Mouse (Mus musculus) midbrain, postnatal 0 days (tissue): ENCODE results near the gene Cd244a. TPM values are rescaled to one million over a fixed set of nuclear protein-coding genes. Genes with fewer than 3 reads are reported as not detected.

Source experiments
- ATAC-seq: fragments of 200-750 bp; cut with Nextera tagmentation; 2 replicates; pipeline ENCODE4 v1.8.0; 2017; ENCODE audit warnings: moderate number of reproducible peaks, mild to moderate bottlenecking, moderate TSS enrichment, moderate library complexity; ENCODE audit not compliant: low FRiP score
- DNase-seq: peaks from one replicate; pipeline ENCODE4 v3.0.0-alpha.2; 2015; ENCODE audit warnings: low spot score
- H3K27ac ChIP-seq: fragments of 300-500 bp; sonication (generic); 2 replicates; pipeline ENCODE4 v1.5.1; 2014; ENCODE audit warnings: low read depth, mild to moderate bottlenecking, low read length, mixed read lengths
- H3K27me3 ChIP-seq: fragments of 300-500 bp; sonication (generic); 2 replicates; pipeline ENCODE4 v1.6.1; 2014; ENCODE audit warnings: low read length, control low read depth, mixed read lengths; ENCODE audit not compliant: insufficient read depth
- H3K36me3 ChIP-seq: fragments of 300-500 bp; sonication (generic); 2 replicates; pipeline ENCODE4 v1.6.1; 2014; ENCODE audit warnings: low read length, control low read depth, mixed read lengths; ENCODE audit not compliant: insufficient read depth
- H3K4me1 ChIP-seq: fragments of 300-500 bp; sonication (generic); 2 replicates; pipeline ENCODE4 v1.6.1; 2014; ENCODE audit warnings: mild to moderate bottlenecking, control low read depth, antibody characterized with exemption, low read length, mixed read lengths; ENCODE audit not compliant: insufficient read depth
- H3K4me2 ChIP-seq: fragments of 300-500 bp; sonication (generic); 2 replicates; pipeline ENCODE4 v1.6.1; 2014; ENCODE audit warnings: low read depth, mild to moderate bottlenecking, low read length, mixed read lengths; ENCODE audit not compliant: poor library complexity, severe bottlenecking
- H3K4me3 ChIP-seq: fragments of 300-500 bp; sonication (generic); 2 replicates; pipeline ENCODE4 v1.5.1; 2014; ENCODE audit warnings: low read depth, mild to moderate bottlenecking, low read length, moderate library complexity
- H3K9ac ChIP-seq: fragments of 300-500 bp; sonication (generic); replicated peaks from 2 replicates; pipeline ENCODE4 v1.6.1; 2014; ENCODE audit warnings: mild to moderate bottlenecking, low read length, moderate library complexity, mixed read lengths; ENCODE audit not compliant: poor library complexity, severe bottlenecking
- H3K9me3 ChIP-seq: fragments of 300-500 bp; sonication (generic); 2 replicates; pipeline ENCODE4 v1.6.1; 2016; ENCODE audit warnings: low read length, control low read depth
- CTCF ChIP-seq: IDR thresholded peaks from 2 replicates; pipeline ENCODE4 v1.5.1; 2016; ENCODE audit warnings: antibody characterized with exemption, mild to moderate bottlenecking
- WGBS: fragments of 180-500 bp; shearing (Covaris S2); extraction: QIAGEN DNeasy Blood & Tissue Kit; methylation state at CpG from one replicate; pipeline ENCODE4 v1.1.7; 2014; 5-methylcytosine and 5-hydroxymethylcytosine counted together
- polyA plus RNA-seq: library from polyadenylated mRNA; unstranded; fragments of >200 nt; fragmentation: Nextera tagmentation; extraction: Ambion mirVana; gene quantifications from 2 replicates; pipeline ENCODE4 v1.2.1, GENCODE M21; 2015
- total RNA-seq: library from RNA; depleted of rRNA; stranded (reverse); fragments of >200 nt; gene quantifications from 2 replicates; pipeline ENCODE4 v1.2.3, GENCODE M21; 2014

The Cd244a gene
- total and polyA plus RNA-seq, 2 experiments from 2014 or later: not detected

DNA sequence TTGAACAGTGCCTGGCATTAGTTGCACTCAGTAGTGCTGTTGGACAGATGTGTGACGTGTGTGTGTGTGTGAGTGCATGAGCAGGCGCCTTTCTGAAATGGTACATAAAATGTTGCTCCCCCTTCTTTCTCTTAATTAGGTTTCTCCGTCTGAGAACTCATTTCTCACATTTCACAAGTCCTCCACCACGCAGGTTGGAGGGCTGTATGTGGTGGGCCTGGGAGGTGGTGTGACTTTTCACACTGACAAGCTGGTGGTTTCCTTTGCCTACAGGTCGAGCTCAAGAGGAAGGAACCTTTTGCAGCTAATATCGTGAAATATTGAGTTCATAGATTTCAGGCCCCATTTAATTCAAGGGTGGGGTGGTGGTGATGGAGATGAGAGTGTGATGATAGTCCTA lies 70.2 kb downstream of the Cd244a start:
- no peaks in the 10 kb centered on the region for H3K4me1 ChIP-seq
- no peak overlapping the region for H3K9ac ChIP-seq
- no peaks in the 10 kb centered on the region for H3K36me3 ChIP-seq
- DNase-seq (no peak), ATAC-seq (no peak)
- no peak overlapping the region for H3K4me2 ChIP-seq
- no peaks in the 10 kb centered on the region for H3K9me3 ChIP-seq
- H3K27me3 ChIP-seq: no peaks in the 10 kb centered on the region
- 89% methylated on average over 6 of the region's 6 CpGs for WGBS
- no peak overlapping the region for H3K27ac ChIP-seq
- no peak overlapping the region for H3K4me3 ChIP-seq
- TF ChIP-seq CTCF: no peak

DNA sequence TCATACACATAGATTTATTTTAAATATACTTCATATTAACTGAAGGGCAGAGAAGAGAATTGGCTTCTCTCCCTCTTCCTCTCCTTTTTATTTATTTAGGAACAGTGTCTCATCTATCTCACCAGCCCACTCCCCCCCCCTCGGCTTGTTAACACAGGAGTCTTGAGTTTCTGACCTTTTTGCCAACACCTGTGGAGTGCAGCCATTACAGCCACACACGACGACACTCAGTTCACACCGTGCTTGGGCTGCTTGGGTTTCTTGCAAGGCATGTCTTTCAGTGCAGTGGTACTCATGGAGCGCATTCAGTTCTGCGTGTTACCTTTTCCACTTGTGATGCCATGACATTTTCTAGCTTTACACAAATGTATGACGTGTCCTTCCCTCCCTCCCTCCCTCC lies 71.0 kb downstream of the Cd244a start:
- H3K27me3 ChIP-seq: no peaks in the 10 kb centered on the region
- no peak overlapping the region for H3K4me3 ChIP-seq
- no peak overlapping the region for H3K4me2 ChIP-seq
- no peaks in the 10 kb centered on the region for H3K9me3 ChIP-seq
- DNase-seq (no peak), ATAC-seq (no peak)
- no peaks in the 10 kb centered on the region for H3K4me1 ChIP-seq
- no peak overlapping the region for H3K9ac ChIP-seq
- no peak for TF ChIP-seq CTCF
- no peaks in the 10 kb centered on the region for H3K36me3 ChIP-seq
- H3K27ac ChIP-seq: no peak overlapping the region
- WGBS: 85% methylated on average over 7 of the region's 7 CpGs

DNA sequence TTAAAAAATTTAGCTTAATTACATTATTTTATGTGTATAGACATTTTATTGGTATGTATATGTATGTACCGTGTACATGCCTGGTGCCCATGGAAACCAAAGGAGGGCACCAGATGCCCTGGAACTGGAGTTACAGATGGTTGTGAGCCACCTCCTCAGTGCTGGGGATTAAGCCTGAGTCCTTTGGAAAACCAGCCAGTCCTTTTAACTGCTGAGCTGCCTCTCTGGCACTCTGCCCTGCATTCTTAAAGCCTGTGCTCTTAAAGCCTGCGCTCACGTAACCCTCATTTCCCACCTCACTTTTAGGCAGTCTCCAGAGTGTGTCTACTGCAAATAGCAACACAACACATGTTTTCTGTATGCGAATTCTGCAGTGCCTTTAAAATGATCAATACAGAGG lies 71.9 kb downstream of the Cd244a start:
- H3K4me3 ChIP-seq: no peak overlapping the region
- no peak overlapping the region for H3K4me2 ChIP-seq
- DNase-seq: no peak
- TF ChIP-seq CTCF: no peak
- H3K27me3 ChIP-seq: no peaks in the 10 kb centered on the region
- H3K4me1 ChIP-seq: no peaks in the 10 kb centered on the region
- no peak for ATAC-seq
- no peak overlapping the region for H3K9ac ChIP-seq
- H3K9me3 ChIP-seq: no peaks in the 10 kb centered on the region
- H3K27ac ChIP-seq: no peak overlapping the region
- no peaks in the 10 kb centered on the region for H3K36me3 ChIP-seq
- 70% methylated on average over 4 of the region's 4 CpGs for WGBS

- H3K36me3 ChIP-seq: no peaks in the 10 kb centered on the region
- WGBS: 73% methylated on average over 2 of the region's 2 CpGs
- H3K9ac ChIP-seq: no peak overlapping the region
- H3K4me3 ChIP-seq: no peak overlapping the region
- H3K4me2 ChIP-seq: no peak overlapping the region
- no peak for ATAC-seq
- H3K27ac ChIP-seq: no peak overlapping the region
- peak; percentile 27 for DNase-seq
- no peaks in the 10 kb centered on the region for H3K27me3 ChIP-seq
- H3K4me1 ChIP-seq: no peaks in the 10 kb centered on the region
- TF ChIP-seq CTCF: no peak
- no peaks in the 10 kb centered on the region for H3K9me3 ChIP-seq
These were observed 72.5 kb downstream of the Cd244a start for GRCm38 (mm10) chr1:171631447-171631846.

DNA sequence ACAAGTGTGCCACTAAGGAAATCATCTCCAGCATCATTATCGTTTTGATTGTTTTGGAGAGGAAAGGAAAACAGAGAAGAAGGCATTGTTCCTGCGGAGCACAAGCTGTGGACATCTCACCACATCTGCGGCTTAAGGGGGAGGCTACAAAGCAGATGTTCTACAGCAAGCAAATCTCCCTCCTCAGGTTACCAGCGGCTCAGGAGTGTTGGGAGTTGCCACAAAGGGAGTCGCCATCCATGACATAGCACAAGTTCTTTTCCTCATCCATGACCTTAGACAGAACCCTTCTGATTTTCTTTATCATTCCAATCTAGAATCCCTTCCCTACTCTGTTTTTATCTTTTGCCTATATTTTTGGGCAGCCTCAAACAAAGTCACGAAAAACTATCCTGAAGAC lies 76.7 kb downstream of the Cd244a start:
- H3K4me3 ChIP-seq: no peak overlapping the region
- H3K4me1 ChIP-seq: no peaks in the 10 kb centered on the region
- H3K36me3 ChIP-seq: no peaks in the 10 kb centered on the region
- no peak for TF ChIP-seq CTCF
- H3K4me2 ChIP-seq: no peak overlapping the region
- H3K27me3 ChIP-seq: no peaks in the 10 kb centered on the region
- H3K27ac ChIP-seq: no peak overlapping the region
- H3K9ac ChIP-seq: no peak overlapping the region
- ATAC-seq: no peak
- WGBS: 53% methylated on average over 6 of the region's 6 CpGs
- DNase-seq: no peak
- no peaks in the 10 kb centered on the region for H3K9me3 ChIP-seq

- DNase-seq (no peak), ATAC-seq (no peak)
- Histone ChIP-seq H3K9ac (no peak overlapping the region), H3K4me3 (no peak overlapping the region), H3K27ac (no peak overlapping the region), H3K4me2 (no peak overlapping the region), H3K9me3 (no peaks in the 10 kb centered on the region), H3K4me1 (no peaks in the 10 kb centered on the region), H3K36me3 (no peaks in the 10 kb centered on the region), H3K27me3 (no peaks in the 10 kb centered on the region)
- 81% methylated on average over 8 of the region's 8 CpGs for WGBS
- no peak for TF ChIP-seq CTCF
These were observed 78.1 kb downstream of the Cd244a start for GRCm38 (mm10) chr1:171637101-171637500.
